Mouse (Mus musculus) left cerebral cortex, adult 2 months (tissue): ENCODE data around the gene Retreg1. TPM values are rescaled to one million over a fixed set of nuclear protein-coding genes. Genes with fewer than 3 reads are reported as not detected.

Source experiments
- DNase-seq, 2 experiments: peaks; one replicate each; pipeline ENCODE4 v3.0.0; 2021 to 2022; ENCODE audit warnings: low spot score in 2 of 2, mixed read lengths in 1 of 2; ENCODE audit errors: extremely low spot score in 1 of 2
- H3K27ac ChIP-seq: fragments of 200-600 bp; 2 replicates; pipeline ENCODE4 v1.8.1; 2022
- H3K4me3 ChIP-seq: fragments of 200-600 bp; 2 replicates; pipeline ENCODE4 v1.8.1; 2022
- CTCF ChIP-seq: fragments of 200-600 bp; IDR thresholded peaks from 2 replicates; pipeline ENCODE4 v1.8.1; 2022; ENCODE audit warnings: antibody characterized with exemption, mild to moderate bottlenecking, moderate library complexity
- intact Hi-C: fragments of 180-260 bp; cut with DNase I; formaldehyde crosslinking; loops from one replicate; pipeline ENCODE4 v1.15.1; 2025
- total RNA-seq, 2 experiments: library from RNA; stranded (reverse); gene quantifications; 2 replicates each; pipeline ENCODE4 v1.2.3; 2021

Retreg1 gene
- total RNA-seq, 2 experiments from 2014 or later, result 32.8 to 32.9 TPM

DNA sequence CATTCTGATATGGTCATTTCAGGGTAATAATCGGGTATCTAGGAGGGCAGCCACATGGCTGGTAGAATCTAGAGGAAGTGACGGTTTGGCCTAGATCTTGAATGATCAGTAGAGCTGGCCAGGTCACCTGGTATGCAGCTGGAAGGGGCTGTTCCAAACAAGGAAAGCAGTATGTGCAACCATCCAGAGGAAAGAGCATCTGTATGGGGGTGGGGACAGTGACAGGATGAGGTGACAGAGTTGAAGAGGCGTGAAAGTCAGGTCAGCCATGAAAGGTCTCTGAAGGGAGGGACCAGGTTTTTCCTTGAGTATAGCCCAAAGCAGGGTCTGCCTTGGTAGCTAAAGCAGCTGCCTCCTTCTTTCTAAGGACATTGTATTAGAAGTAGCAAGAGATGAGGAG lies 22.6 kb downstream of the Retreg1 start:
- Histone ChIP-seq H3K4me3 (no peak overlapping the region), H3K27ac (no peak overlapping the region)
- DNase-seq, result no peak
- no peak for TF ChIP-seq CTCF
- intact Hi-C loops, result no loop called here

- Histone ChIP-seq H3K4me3 (no peak overlapping the region), H3K27ac (no peak overlapping the region)
- intact Hi-C loops, result no loop called here
- TF ChIP-seq CTCF, result no peak
- DNase-seq, result no peak
Measured at GRCm38 (mm10) chr15:25866106-25866505, 23.1 kb downstream of the Retreg1 start.

- H3K4me3 ChIP-seq, result no peak overlapping the region
- no peak for DNase-seq
- H3K27ac ChIP-seq, result no peak overlapping the region
- no peak for TF ChIP-seq CTCF
- intact Hi-C loops, result no loop called here
Measured at GRCm38 (mm10) chr15:25869129-25869528, 26.1 kb downstream of the Retreg1 start.

- no peak for TF ChIP-seq CTCF
- intact Hi-C loops, result no loop called here
- no peak for DNase-seq
- Histone ChIP-seq H3K27ac (no peak overlapping the region), H3K4me3 (no peak overlapping the region)
Measured at GRCm38 (mm10) chr15:25871470-25871869, 28.5 kb downstream of the Retreg1 start.

- intact Hi-C loops, result no loop called here
- Histone ChIP-seq H3K4me3 (no peak overlapping the region), H3K27ac (no peak overlapping the region)
- TF ChIP-seq CTCF, result no peak
- no peak for DNase-seq
Measured at GRCm38 (mm10) chr15:25872118-25872517, 29.1 kb downstream of the Retreg1 start.

DNA sequence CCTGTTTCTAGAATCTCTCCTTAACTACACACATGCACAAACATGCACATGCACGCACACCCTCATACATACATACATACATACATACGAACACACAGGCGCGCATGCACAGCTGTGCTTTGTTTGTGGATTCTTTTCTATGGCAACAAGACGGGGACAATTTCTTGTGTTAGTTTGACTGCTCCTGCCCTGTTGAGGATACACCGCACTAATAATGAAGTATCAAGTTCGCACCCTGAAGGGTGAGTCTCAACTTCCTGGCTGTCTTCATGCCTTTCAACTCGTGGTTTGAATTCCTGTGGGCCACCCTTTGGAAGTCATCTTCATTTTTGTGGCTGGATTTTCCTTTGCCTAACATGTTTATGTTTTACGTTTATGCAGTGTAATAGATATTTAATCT lies 29.7 kb downstream of the Retreg1 start:
- intact Hi-C loops, result no loop called here
- DNase-seq, result no peak
- H3K4me3 ChIP-seq, result no peak overlapping the region
- no peak for TF ChIP-seq CTCF
- no peak overlapping the region for H3K27ac ChIP-seq

- no peak overlapping the region for H3K27ac ChIP-seq
- DNase-seq, result no peak
- H3K4me3 ChIP-seq, result no peak overlapping the region
- no peak for TF ChIP-seq CTCF
- intact Hi-C loops, result no loop called here
Measured at GRCm38 (mm10) chr15:25873536-25873935, 30.6 kb downstream of the Retreg1 start.

GRCm38 (mm10) chr15:25876601-25877161 lies 33.7 kb downstream of the Retreg1 start:
- H3K4me3 ChIP-seq, result no peak overlapping the region
- intact Hi-C loops, result no loop called here
- no peak overlapping the region for H3K27ac ChIP-seq
- no peak for DNase-seq
- no peak for TF ChIP-seq CTCF

- no peak for DNase-seq
- intact Hi-C loops, result no loop called here
Measured at GRCm38 (mm10) chr15:25877798-25878197, 34.8 kb downstream of the Retreg1 start.

DNA sequence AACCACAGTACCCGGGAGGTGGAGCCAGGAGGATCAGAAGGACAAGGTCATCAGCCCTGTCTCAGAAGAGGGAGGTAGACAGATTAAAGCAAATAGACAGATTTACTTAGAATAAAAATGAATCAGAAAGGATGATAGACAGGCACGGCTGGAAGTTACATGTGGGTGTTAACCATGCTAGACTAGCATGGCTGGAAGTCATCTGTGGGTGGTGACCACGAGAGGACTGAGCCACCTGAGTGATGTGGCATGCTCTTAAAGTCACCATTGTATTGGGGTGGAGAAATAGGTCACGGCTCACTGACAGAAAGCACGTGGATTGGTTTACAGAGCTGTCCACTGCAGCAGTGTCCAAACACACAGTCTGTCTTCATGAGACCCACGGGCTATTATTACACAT lies 36.2 kb downstream of the Retreg1 start:
- H3K4me3 ChIP-seq, result no peak overlapping the region
- DNase-seq, result no peak
- H3K27ac ChIP-seq, result no peak overlapping the region
- TF ChIP-seq CTCF, result no peak
- intact Hi-C loops, result no loop called here

More at GRCm38 (mm10) chr15:25877798-25878197, 34.8 kb downstream of the Retreg1 start:
- Histone ChIP-seq H3K27ac (no peak overlapping the region), H3K4me3 (no peak overlapping the region)
- TF ChIP-seq CTCF, result no peak

- Histone ChIP-seq H3K27ac (no peak overlapping the region), H3K4me3 (no peak overlapping the region)
- no peak for DNase-seq
- intact Hi-C loops, result no loop called here
- no peak for TF ChIP-seq CTCF
Measured at GRCm38 (mm10) chr15:25880192-25880591, 37.2 kb downstream of the Retreg1 start.

GRCm38 (mm10) chr15:25882002-25882401 lies 39.0 kb downstream of the Retreg1 start:
- Histone ChIP-seq H3K27ac (no peak overlapping the region), H3K4me3 (no peak overlapping the region)
- TF ChIP-seq CTCF, result no peak
- intact Hi-C loops, result no loop called here
- DNase-seq, result no peak

GRCm38 (mm10) chr15:25884416-25884958 lies 41.5 kb downstream of the Retreg1 start:
- Histone ChIP-seq H3K4me3 (no peak overlapping the region), H3K27ac (no peak overlapping the region)
- no peak for TF ChIP-seq CTCF
- intact Hi-C loops, result no loop called here
- DNase-seq, result no peak
